Mouse (Mus musculus) MEL (cell line): ENCODE measurements around the gene Rhbdd2. TPM values are rescaled to one million over a fixed set of nuclear protein-coding genes. Genes with fewer than 3 reads are reported as not detected.

ENCODE experiments used
- DNase-seq: peaks from one replicate; pipeline ENCODE4 v3.0.0; 2011; ENCODE audit warnings: low read depth, low spot score
- H3K27ac ChIP-seq: 2 replicates; pipeline ENCODE4 v1.5.1; 2012; ENCODE audit warnings: low read depth, mild to moderate bottlenecking, control low read depth, low read length, moderate library complexity; ENCODE audit not compliant: control insufficient read depth
- H3K27me3 ChIP-seq, 2 experiments: fragments of 150-350 bp in 1 of 2; sonication (generic) in 1 of 2; 2 replicates each; pipeline ENCODE4 v1.6.1; 2012; ENCODE audit warnings: low read length in 2 of 2, mild to moderate bottlenecking in 2 of 2, improper control_type of control experiment in 1 of 2, moderate library complexity in 1 of 2; ENCODE audit not compliant: insufficient read depth in 2 of 2, control insufficient read depth in 1 of 2
- H3K36me3 ChIP-seq, 2 experiments: 2 replicates each; pipeline ENCODE4 v1.6.1; 2012 to 2014; ENCODE audit warnings: low read length in 2 of 2, improper control_type of control experiment in 1 of 2, inconsistent platforms in 1 of 2, mild to moderate bottlenecking in 1 of 2; ENCODE audit not compliant: insufficient read depth in 2 of 2, control insufficient read depth in 1 of 2
- H3K4me1 ChIP-seq, 2 experiments: fragments of 150-350 bp in 1 of 2; sonication (generic) in 1 of 2; 2 replicates each; pipeline ENCODE4 v1.6.1; 2012; ENCODE audit warnings: low read length in 2 of 2, improper control_type of control experiment in 1 of 2, mild to moderate bottlenecking in 1 of 2; ENCODE audit not compliant: insufficient read depth in 2 of 2, control insufficient read depth in 1 of 2
- H3K4me3 ChIP-seq, 2 experiments: fragments of 150-350 bp in 1 of 2; sonication (generic) in 1 of 2; 2 replicates each; pipeline ENCODE4 v1.5.1; 2012; ENCODE audit warnings: low read depth in 2 of 2, low read length in 2 of 2, mild to moderate bottlenecking in 2 of 2, moderate library complexity in 2 of 2, control low read depth in 1 of 2, improper control_type of control experiment in 1 of 2; ENCODE audit not compliant: control insufficient read depth in 1 of 2, insufficient read depth in 1 of 2
- H3K79me2 ChIP-seq: 2 replicates; pipeline ENCODE4 v1.6.1; 2012; ENCODE audit warnings: mild to moderate bottlenecking, low read length, moderate library complexity; ENCODE audit not compliant: control insufficient read depth, poor library complexity, insufficient read depth
- H3K9ac ChIP-seq: 2 replicates; pipeline ENCODE4 v1.6.1; 2012; ENCODE audit warnings: low read depth, mild to moderate bottlenecking, control low read depth, low read length, moderate library complexity; ENCODE audit not compliant: control insufficient read depth, poor library complexity, severe bottlenecking
- H3K9me3 ChIP-seq: fragments of 150-350 bp; sonication (generic); replicated peaks from 2 replicates; pipeline ENCODE4 v1.6.1; 2012; ENCODE audit warnings: mild to moderate bottlenecking, low read length, improper control_type of control experiment, moderate library complexity; ENCODE audit not compliant: insufficient read depth
- BHLHE40 ChIP-seq: IDR thresholded peaks from 2 replicates; pipeline ENCODE4 v1.6.1; 2012; ENCODE audit warnings: low read depth, mild to moderate bottlenecking, inconsistent platforms, low read length, improper control_type of control experiment, borderline replicate concordance
- CHD1 ChIP-seq: IDR thresholded peaks from 2 replicates; pipeline ENCODE4 v1.6.1; 2012; ENCODE audit warnings: low read depth, mild to moderate bottlenecking, inconsistent platforms, low read length, improper control_type of control experiment
- CHD2 ChIP-seq: IDR thresholded peaks from 2 replicates; pipeline ENCODE4 v1.6.1; 2011; ENCODE audit warnings: low read length, improper control_type of control experiment
- E2F4 ChIP-seq: IDR thresholded peaks from 2 replicates; pipeline ENCODE4 v1.6.1; 2011; ENCODE audit warnings: low read depth, low read length, improper control_type of control experiment, borderline replicate concordance
- ELF1 ChIP-seq: IDR thresholded peaks from 2 replicates; pipeline ENCODE4 v1.6.1; 2014; ENCODE audit warnings: low read depth, mild to moderate bottlenecking, inconsistent platforms, low read length, improper control_type of control experiment, moderate library complexity
- GABPA ChIP-seq: IDR thresholded peaks from 2 replicates; pipeline ENCODE4 v1.6.1; 2012; ENCODE audit warnings: low read depth, mild to moderate bottlenecking, inconsistent platforms, low read length, improper control_type of control experiment, moderate library complexity
- HCFC1 ChIP-seq: IDR thresholded peaks from 2 replicates; pipeline ENCODE4 v1.6.1; 2012; ENCODE audit warnings: low read depth, mild to moderate bottlenecking, inconsistent platforms, low read length, improper control_type of control experiment, moderate library complexity
- KAT2A ChIP-seq: conservative IDR thresholded peaks from 2 replicates; pipeline ENCODE4 v1.6.1; 2012; ENCODE audit warnings: low read depth, low read length, improper control_type of control experiment, inconsistent platforms
- MAZ ChIP-seq: IDR thresholded peaks from 2 replicates; pipeline ENCODE4 v1.6.1; 2012; ENCODE audit warnings: low read depth, mild to moderate bottlenecking, inconsistent platforms, low read length, improper control_type of control experiment
- MEF2A ChIP-seq: IDR thresholded peaks from 2 replicates; pipeline ENCODE4 v1.6.1; 2014; ENCODE audit warnings: low read depth, mild to moderate bottlenecking, inconsistent platforms, low read length, improper control_type of control experiment; ENCODE audit not compliant: poor library complexity, insufficient replicate concordance, severe bottlenecking; ENCODE audit errors: extremely low read depth
- MYB ChIP-seq: IDR thresholded peaks from 2 replicates; pipeline ENCODE4 v1.6.1; 2011; ENCODE audit warnings: mild to moderate bottlenecking, low read depth, low read length, improper control_type of control experiment
- MYC ChIP-seq: IDR thresholded peaks from 2 replicates; pipeline ENCODE4 v1.6.1; 2011; ENCODE audit warnings: low read depth, mild to moderate bottlenecking, low read length, improper control_type of control experiment, moderate library complexity
- NELFE ChIP-seq: IDR thresholded peaks from 2 replicates; pipeline ENCODE4 v1.6.1; 2011; ENCODE audit warnings: low read depth, low read length, improper control_type of control experiment
- NRF1 ChIP-seq: IDR thresholded peaks from 2 replicates; pipeline ENCODE4 v1.6.1; 2014; ENCODE audit warnings: low read depth, mild to moderate bottlenecking, inconsistent platforms, low read length, improper control_type of control experiment, moderate library complexity; ENCODE audit not compliant: poor library complexity, insufficient read depth, severe bottlenecking
- POLR2A ChIP-seq, 2 experiments: IDR thresholded peaks; 2 replicates each; pipeline ENCODE4 v1.6.1; 2011 to 2012; ENCODE audit warnings: low read length in 2 of 2, mild to moderate bottlenecking in 2 of 2, control low read depth in 1 of 2, improper control_type of control experiment in 1 of 2, low read depth in 1 of 2, moderate library complexity in 1 of 2; ENCODE audit not compliant: control insufficient read depth in 1 of 2, insufficient read depth in 1 of 2, poor library complexity in 1 of 2
- RAD21 ChIP-seq: IDR thresholded peaks from 2 replicates; pipeline ENCODE4 v1.6.1; 2011; ENCODE audit warnings: mild to moderate bottlenecking, low read depth, low read length, improper control_type of control experiment
- SIN3A ChIP-seq: IDR thresholded peaks from 2 replicates; pipeline ENCODE4 v1.6.1; 2012; ENCODE audit warnings: low read length, improper control_type of control experiment, inconsistent platforms
- TBP ChIP-seq: IDR thresholded peaks from 2 replicates; pipeline ENCODE4 v1.8.0; 2011; ENCODE audit warnings: low read depth, low read length, improper control_type of control experiment
- TCF12 ChIP-seq: IDR thresholded peaks from 2 replicates; pipeline ENCODE4 v1.6.1; 2014; ENCODE audit warnings: low read depth, mild to moderate bottlenecking, inconsistent platforms, low read length, improper control_type of control experiment, moderate library complexity
- UBTF ChIP-seq: IDR thresholded peaks from 2 replicates; pipeline ENCODE4 v1.6.1; 2012; ENCODE audit warnings: low read depth, mild to moderate bottlenecking, inconsistent platforms, low read length, improper control_type of control experiment, moderate library complexity, borderline replicate concordance; ENCODE audit not compliant: insufficient read depth
- USF1 ChIP-seq: IDR thresholded peaks from 2 replicates; pipeline ENCODE4 v1.6.1; 2014; ENCODE audit warnings: low read depth, mild to moderate bottlenecking, inconsistent platforms, low read length, improper control_type of control experiment, moderate library complexity
- USF2 ChIP-seq, 2 experiments: IDR thresholded peaks; 2 replicates each; pipeline ENCODE4 v1.6.1; 2011 to 2012; ENCODE audit warnings: improper control_type of control experiment in 2 of 2, low read length in 2 of 2, borderline replicate concordance in 1 of 2, inconsistent platforms in 1 of 2, low read depth in 1 of 2, mild to moderate bottlenecking in 1 of 2; ENCODE audit not compliant: insufficient read depth in 1 of 2
- ZKSCAN1 ChIP-seq: IDR thresholded peaks from 2 replicates; pipeline ENCODE4 v1.6.1; 2012; ENCODE audit warnings: low read depth, mild to moderate bottlenecking, inconsistent platforms, low read length, improper control_type of control experiment, moderate library complexity
- ZNF384 ChIP-seq: IDR thresholded peaks from 2 replicates; pipeline ENCODE4 v1.6.1; 2012; ENCODE audit warnings: low read depth, mild to moderate bottlenecking, inconsistent platforms, low read length, improper control_type of control experiment
- polyA plus RNA-seq, 2 experiments: library from polyadenylated mRNA; stranded (reverse) in 1 of 2; unstranded in 1 of 2; fragments of >175 nt in 1 of 2; fragments of >200 nt in 1 of 2; gene quantifications; 2 replicates each; pipeline versions ENCODE4 v1.2.1 to v1.2.4; 2012; ENCODE audit warnings: low replicate concordance in 2 of 2, low read depth in 1 of 2; ENCODE audit not compliant: insufficient read length in 2 of 2, insufficient read depth in 1 of 2, missing spikeins in 1 of 2
- total RNA-seq: library from RNA; depleted of rRNA; stranded (reverse); fragments of 300-350 nt; gene quantifications from 2 replicates; pipeline ENCODE4 v1.2.3, GENCODE M21; 2012

The Rhbdd2 gene
- total and polyA plus RNA-seq, 3 experiments, result 4.9 to 29.1 TPM; not detected in 1

DNA sequence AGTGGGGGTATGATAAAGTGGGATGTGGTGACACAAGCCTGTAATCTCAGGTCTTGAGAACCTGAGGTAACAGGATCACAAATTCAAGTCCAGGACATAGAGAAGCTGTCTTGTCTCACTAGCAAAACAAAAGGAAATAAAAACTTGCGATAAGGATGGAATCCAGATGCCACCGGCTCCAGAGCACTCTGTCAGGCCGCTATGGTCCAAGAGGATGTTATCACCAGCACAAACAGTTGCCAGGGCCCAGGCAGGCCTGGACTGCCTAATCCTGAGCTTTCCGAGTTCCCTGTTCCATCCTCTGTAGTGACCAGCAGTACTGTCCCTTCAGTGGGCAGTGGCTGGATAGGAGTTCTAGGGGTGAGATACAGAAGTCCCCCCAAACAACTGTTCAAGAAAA, 27.5 kb downstream of the Rhbdd2 start:
- H3K27ac ChIP-seq, result no peak overlapping the region
- 0 out of 4 replicates have a peak, but pooled peaks cover 0 to 3% of the 10 kb centered on the region in 2 experiments for H3K4me1 ChIP-seq
- no peaks in the 10 kb centered on the region for H3K27me3 ChIP-seq
- H3K4me3 ChIP-seq, result no peak overlapping the region
- H3K9me3 ChIP-seq, result no peaks in the 10 kb centered on the region
- no peaks in the 10 kb centered on the region; the same call in 1 of the 2 replicates for H3K79me2 ChIP-seq
- no peak overlapping the region for H3K9ac ChIP-seq
- no peak for DNase-seq
- no peak for TF ChIP-seq BHLHE40
- TF ChIP-seq ZNF384, result no peak
- TF ChIP-seq HCFC1, result no peak
- TF ChIP-seq POLR2A (IDR thresholded peaks at IDR 0.05; ENCODE audit: control insufficient read depth in 1 of 2, insufficient read depth in 1 of 2, low read depth in 1 of 2, low read length in 2 of 2, poor library complexity in 1 of 2), result no peak
- TF ChIP-seq ZKSCAN1, result no peak
- no peak for TF ChIP-seq SIN3A
- no peak for TF ChIP-seq ELF1
- TF ChIP-seq MEF2A, result no peak
- H3K36me3 ChIP-seq, result peaks cover 0 to 2% of the 10 kb centered on the region in 2 experiments; a peak in 1 of 4 replicates

DNA sequence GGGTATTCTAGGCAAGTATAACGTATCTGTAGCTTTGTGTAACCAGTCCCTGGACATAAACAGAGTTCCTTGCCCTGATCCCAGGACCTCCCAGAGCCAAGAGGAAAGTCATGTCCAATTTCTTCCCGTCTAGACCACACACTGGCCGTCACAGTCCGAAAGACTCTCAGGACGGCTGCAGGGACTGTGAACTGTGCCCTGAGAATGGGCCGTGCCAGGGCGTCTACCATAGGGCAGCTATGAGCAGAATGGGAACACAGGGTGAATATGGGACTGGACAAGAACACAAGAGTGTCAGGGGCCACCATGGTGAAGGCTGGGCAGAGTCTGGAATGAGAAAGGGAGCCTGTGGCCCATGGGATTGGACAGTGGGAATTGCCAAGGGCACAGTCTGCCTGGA, 28.1 kb downstream of the Rhbdd2 start:
- no peak for DNase-seq
- H3K4me3 ChIP-seq, result no peak overlapping the region
- no peak overlapping the region for H3K27ac ChIP-seq
- peaks cover 0 to 2% of the 10 kb centered on the region in 2 experiments; a peak in 1 of 4 replicates for H3K36me3 ChIP-seq
- H3K4me1 ChIP-seq, result 0 out of 4 replicates have a peak, but pooled peaks cover 0 to 3% of the 10 kb centered on the region in 2 experiments
- no peaks in the 10 kb centered on the region; the same call in 1 of the 2 replicates for H3K79me2 ChIP-seq
- TF ChIP-seq TCF12 (no peak), CHD2 (no peak), NRF1 (no peak), KAT2A (no peak), MYC (no peak), MAZ (no peak), ZNF384 (no peak), MYB (no peak), NELFE (no peak), TBP (no peak), USF2 (IDR thresholded peaks at IDR 0.05; ENCODE audit: borderline replicate concordance in 1 of 2, insufficient read depth in 1 of 2, low read depth in 1 of 2, low read length in 2 of 2) (no peak), UBTF (no peak), RAD21 (no peak), GABPA (no peak), USF1 (no peak), CHD1 (no peak), E2F4 (no peak), ELF1 (no peak)
- no peaks in the 10 kb centered on the region for H3K9me3 ChIP-seq
- no peaks in the 10 kb centered on the region for H3K27me3 ChIP-seq
- H3K9ac ChIP-seq, result no peak overlapping the region
